ENCODE assay signal across 11 mouse cellular contexts in genomic region chr13:116310463-116310765, GRCm38 (mm10). TPM values are rescaled to one million over a fixed set of nuclear protein-coding genes. Genes with fewer than 3 reads are reported as not detected.
DNase-seq lines count a peak whose midpoint lies in the region; ATAC-seq and TF ChIP-seq lines count a peak whose summit lies in the region.
"Had no signal": no experiment of that assay in that cellular context is flagged by ENCODE, and none has a peak within 500 bp of the region (broad histone marks: within the 10 kb centered on the region; RNA-seq: fewer than 3 reads in every experiment).

No protein-coding gene starts in this region.

- no peak for TF ChIP-seq CTCF in ES-Bruce4 (IDR thresholded peaks at IDR 0.05; ENCODE audit: low read depth, low read length)
- no peak for TF ChIP-seq CTCF in forebrain, postnatal 0 days (IDR thresholded peaks at IDR 0.05; ENCODE audit: low read depth)

- H3K27me3 ChIP-seq in heart, embryonic 10.5 days (ENCODE audit: insufficient read depth, poor library complexity, severe bottlenecking), result peaks cover 82% of the 10 kb centered on the region
- peaks cover 39% of the 10 kb centered on the region for H3K27me3 ChIP-seq in ES-Bruce4 (ENCODE audit: control insufficient read depth, insufficient read depth, low read length, poor library complexity, severe bottlenecking)
- peaks cover 68% of the 10 kb centered on the region for H3K27me3 ChIP-seq in forebrain, postnatal 0 days (ENCODE audit: insufficient read depth, low read length)
- H3K27me3 ChIP-seq in midbrain, embryonic 11.5 days (ENCODE audit: control insufficient read depth, insufficient read depth, low read length), result peaks cover 85% of the 10 kb centered on the region

- H3K36me3 ChIP-seq in heart, embryonic 10.5 days, result no peaks in the 10 kb centered on the region
- H3K36me3 ChIP-seq in ES-Bruce4 (ENCODE audit: control insufficient read depth, insufficient read depth, low read length, poor library complexity, severe bottlenecking), result no peaks in the 10 kb centered on the region
- H3K36me3 ChIP-seq in forebrain, postnatal 0 days (ENCODE audit: insufficient read depth), result no peaks in the 10 kb centered on the region
- no peaks in the 10 kb centered on the region for H3K36me3 ChIP-seq in midbrain, embryonic 11.5 days (ENCODE audit: control insufficient read depth, insufficient read depth, low read length)
- H3K36me3 ChIP-seq: liver, embryonic 13.5 days had no signal

- peak overlapping the region; percentile 81; the same call in 1 of the 2 replicates for H3K4me2 ChIP-seq in forebrain, postnatal 0 days (ENCODE audit: low read depth)
- H3K4me2 ChIP-seq in midbrain, embryonic 11.5 days, result peak overlapping the region; percentile 94

- intact Hi-C loops in heart, postnatal 25 days (cut with DNase I), result no loop called here

- peaks cover 19% of the 10 kb centered on the region for H3K4me1 ChIP-seq in heart, embryonic 10.5 days
- H3K4me1 ChIP-seq in ES-Bruce4 (ENCODE audit: control insufficient read depth, insufficient read depth, low read length), result peaks cover 2% of the 10 kb centered on the region
- H3K4me1 ChIP-seq in forebrain, postnatal 0 days (ENCODE audit: insufficient read depth), result no peaks in the 10 kb centered on the region
- peaks cover 4% of the 10 kb centered on the region; the same call in 1 of the 2 replicates for H3K4me1 ChIP-seq in midbrain, embryonic 11.5 days (ENCODE audit: control insufficient read depth, insufficient read depth, low read length)

- peak overlapping the region; percentile 75 for H3K4me3 ChIP-seq in heart, embryonic 10.5 days
- peak overlapping the region; percentile 56 for H3K4me3 ChIP-seq in ES-Bruce4 (ENCODE audit: low read depth, low read length)
- peak overlapping the region; percentile 47 for H3K4me3 ChIP-seq in forebrain, postnatal 0 days (ENCODE audit: low read depth, low read length)
- peak overlapping the region; percentile 48; the same call in 1 of the 2 replicates for H3K4me3 ChIP-seq in midbrain, embryonic 11.5 days (ENCODE audit: low read depth, low read length)

- TF ChIP-seq POLR2A in ES-Bruce4 (IDR thresholded peaks at IDR 0.05; ENCODE audit: insufficient read depth, low read length), result no peak

- no peak for DNase-seq in heart, embryonic 10.5 days (ENCODE audit: low spot score)
- DNase-seq in heart, postnatal 25 days (ENCODE audit: low spot score), result no peak
- DNase-seq in forebrain, postnatal 0 days, result no peak
- DNase-seq in midbrain, embryonic 11.5 days (ENCODE audit: low spot score, missing footprints), result peak; percentile 96
- DNase-seq in adrenal gland, adult 2 months, result no peak
- no peak for DNase-seq in left cerebral cortex, adult 9 months (ENCODE audit: low spot score in 2 of 2)
- no peak for DNase-seq in cerebellum, adult 9-10 months
- DNase-seq: kidney, adult 9 months; liver, embryonic 13.5 days had no signal

- no peak for ATAC-seq in forebrain, postnatal 0 days
- ATAC-seq in midbrain, embryonic 11.5 days (ENCODE audit: low FRiP score), result no peak

- no peak for TF ChIP-seq EP300 in ES-Bruce4 (IDR thresholded peaks at IDR 0.05; ENCODE audit: insufficient read depth, low read depth, low read length)

- WGBS in heart, embryonic 10.5 days, result 0% methylated on average over 9 of the region's 9 CpGs
- under 1% methylated on average over 9 of the region's 9 CpGs for WGBS in forebrain, postnatal 0 days
- WGBS in midbrain, embryonic 11.5 days, result under 1% methylated on average over 9 of the region's 9 CpGs

- peak overlapping the region; percentile 88 for H3K27ac ChIP-seq in heart, embryonic 10.5 days
- no peak overlapping the region for H3K27ac ChIP-seq in ES-Bruce4 (ENCODE audit: insufficient read depth, low read length)
- H3K27ac ChIP-seq in forebrain, postnatal 0 days (ENCODE audit: low read depth, low read length), result no peak overlapping the region
- no peak overlapping the region for H3K27ac ChIP-seq in midbrain, embryonic 11.5 days (ENCODE audit: low read depth, low read length)
- H3K27ac ChIP-seq: liver, embryonic 13.5 days had no signal

- H3K9me3 ChIP-seq in heart, embryonic 10.5 days, result no peaks in the 10 kb centered on the region
- H3K9me3 ChIP-seq in ES-Bruce4 (replicated peaks; ENCODE audit: control insufficient read depth, insufficient read depth, low read length, poor library complexity, severe bottlenecking), result no peaks in the 10 kb centered on the region
- no peaks in the 10 kb centered on the region for H3K9me3 ChIP-seq in forebrain, postnatal 0 days (ENCODE audit: low read length)
- no peaks in the 10 kb centered on the region for H3K9me3 ChIP-seq in midbrain, embryonic 11.5 days (ENCODE audit: control insufficient read depth, low read length)
- H3K9me3 ChIP-seq: liver, embryonic 13.5 days had no signal

- H3K9ac ChIP-seq in ES-Bruce4 (ENCODE audit: low read depth, poor library complexity, severe bottlenecking), result peak overlapping the region; percentile 87; the same call in 1 of the 2 replicates
- peak overlapping the region; percentile 53; the same call in 1 of the 2 replicates for H3K9ac ChIP-seq in forebrain, postnatal 0 days
- no peak overlapping the region for H3K9ac ChIP-seq in midbrain, embryonic 11.5 days (ENCODE audit: low read length)
- H3K9ac ChIP-seq: liver, embryonic 13.5 days had no signal

RNA-seq across cellular contexts. Expression of gene Isl1, which starts 0.9 kb away (rescaled TPM):
- polyA plus RNA-seq in heart, embryonic 10.5 days (2016; fragmentation: Nextera tagmentation; extraction: Ambion mirVana), result 7.0 and 27.2 TPM in 2 replicates
- total RNA-seq in heart, postnatal 25 days (2021), result under 1 TPM; 0.10 to 0.48 TPM
- not detected in 2 replicates for polyA plus RNA-seq in ES-Bruce4 (2011; ENCODE audit: insufficient read depth, insufficient read length, low read depth, missing spikeins)
- 54.9 and 62.9 TPM in 2 replicates for total RNA-seq in forebrain, postnatal 0 days (2014; rRNA removed)
- 39.5 and 46.5 TPM in 2 replicates for polyA plus RNA-seq in forebrain, postnatal 0 days (2015; fragmentation: Nextera tagmentation; extraction: Ambion mirVana)
- 15.4 and 18.6 TPM in 2 replicates for polyA plus RNA-seq in midbrain, embryonic 11.5 days (2014; fragmentation: Nextera tagmentation; extraction: Ambion mirVana)
- 1 to 10 TPM; 3.2 to 5.9 TPM for total RNA-seq in adrenal gland, adult 2 months (2021)
- polyA plus RNA-seq in adrenal gland, adult 2 months (2012; rRNA removed), result 2.6 and 9.9 TPM in 2 replicates
- total RNA-seq: neutrophil, adult 5-6 weeks had no signal
